Mouse (Mus musculus) forebrain, embryonic 15.5 days (tissue): Measurements from ENCODE around the gene Osr1. TPM values are rescaled to one million over a fixed set of nuclear protein-coding genes. Genes with fewer than 3 reads are reported as not detected.
A peak's percentile ranks its signal among the peaks of the same experiment; 100 is the strongest.

Experiments used
- ATAC-seq: fragments of 200-750 bp; cut with Nextera tagmentation; replicated peaks from 2 replicates; pipeline ENCODE4 v1.8.0; 2017; ENCODE audit warnings: mild to moderate bottlenecking, moderate TSS enrichment, moderate library complexity
- H3K27ac ChIP-seq: fragments of 300-500 bp; sonication (generic); replicated peaks from 2 replicates; pipeline ENCODE4 v1.5.1; 2015; ENCODE audit warnings: mild to moderate bottlenecking, inconsistent platforms
- H3K27me3 ChIP-seq: fragments of 300-500 bp; sonication (generic); 2 replicates; pipeline ENCODE4 v1.6.1; 2015; ENCODE audit warnings: inconsistent platforms
- H3K36me3 ChIP-seq: fragments of 300-500 bp; sonication (generic); 2 replicates; pipeline ENCODE4 v1.6.1; 2015; ENCODE audit warnings: mild to moderate bottlenecking, inconsistent platforms
- H3K4me1 ChIP-seq: fragments of 300-500 bp; sonication (generic); 2 replicates; pipeline ENCODE4 v1.6.1; 2015; ENCODE audit warnings: inconsistent platforms
- H3K4me2 ChIP-seq: fragments of 300-500 bp; sonication (generic); replicated peaks from 2 replicates; pipeline ENCODE4 v1.6.1; 2015; ENCODE audit warnings: mild to moderate bottlenecking, inconsistent platforms
- H3K4me3 ChIP-seq: fragments of 300-500 bp; sonication (generic); 2 replicates; pipeline ENCODE4 v1.5.1; 2015; ENCODE audit warnings: mild to moderate bottlenecking, inconsistent platforms
- H3K9ac ChIP-seq: fragments of 300-500 bp; sonication (generic); replicated peaks from 2 replicates; pipeline ENCODE4 v1.6.1; 2015; ENCODE audit warnings: mild to moderate bottlenecking, inconsistent platforms
- H3K9me3 ChIP-seq: fragments of 300-500 bp; sonication (generic); 2 replicates; pipeline ENCODE4 v1.6.1; 2016; ENCODE audit warnings: inconsistent platforms
- WGBS: fragments of 180-500 bp; shearing (Covaris S2); methylation state at CpG from one replicate; pipeline ENCODE4 v1.1.7; 2015; ENCODE audit warnings: mixed read lengths; 5-methylcytosine and 5-hydroxymethylcytosine counted together
- polyA plus RNA-seq: library from polyadenylated mRNA; unstranded; fragments of >200 nt; fragmentation: Nextera tagmentation; extraction: Ambion mirVana; gene quantifications from 2 replicates; pipeline ENCODE4 v1.2.1, GENCODE M21; 2015

Gene Osr1
- polyA plus RNA-seq = 4.1 and 4.2 TPM in 2 replicates

DNA sequence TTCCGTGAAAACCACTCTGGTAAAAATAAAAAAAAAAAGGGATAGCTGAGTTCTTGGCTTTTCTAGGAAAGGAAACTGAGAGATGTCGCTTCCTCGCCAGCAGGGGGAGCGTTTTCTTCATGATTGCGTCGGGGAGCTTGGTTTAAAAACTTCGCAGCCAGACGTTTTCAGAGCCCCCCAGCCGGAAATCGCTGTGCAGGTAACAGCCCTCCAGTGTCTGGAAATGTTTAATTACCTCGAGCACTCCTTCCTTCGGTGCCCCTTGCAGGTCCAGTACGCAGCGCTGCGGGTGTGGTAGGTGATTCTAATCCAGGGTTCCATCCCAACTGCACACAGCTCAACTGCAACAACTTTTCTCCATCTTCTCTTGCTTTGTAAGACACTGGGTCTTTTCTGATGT lies at the start of gene Osr1:
Osr1 (plus strand) TSS at position 146 of the 400 bp plus-strand sequence.
- WGBS = under 1% methylated on average over 15 of the region's 15 CpGs
- no peaks in the 10 kb centered on the region for H3K9me3 ChIP-seq

DNA sequence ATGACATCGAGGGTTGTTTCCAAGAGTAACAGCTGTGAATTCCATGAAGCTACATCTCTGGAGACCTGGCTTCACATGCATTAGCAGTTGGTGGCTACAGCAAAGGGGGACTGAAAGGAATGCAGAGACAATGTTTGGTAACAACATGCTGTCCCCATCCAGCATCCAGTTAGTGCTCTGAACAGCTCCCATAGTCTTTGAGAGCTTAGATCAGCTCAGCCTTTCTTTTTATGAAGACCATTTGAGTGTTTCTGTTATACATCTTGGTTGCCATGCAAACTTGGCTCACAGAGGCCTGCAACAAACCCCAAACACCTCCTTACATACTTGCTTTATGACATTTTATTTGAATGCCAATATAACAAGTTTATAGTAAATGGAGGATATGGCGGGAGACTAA lies 19.6 kb upstream of the Osr1 start:
- Histone ChIP-seq H3K27me3 (no peaks in the 10 kb centered on the region), H3K27ac (no peak overlapping the region), H3K36me3 (no peaks in the 10 kb centered on the region), H3K4me2 (no peak overlapping the region), H3K9ac (no peak overlapping the region), H3K9me3 (no peaks in the 10 kb centered on the region), H3K4me3 (no peak overlapping the region), H3K4me1 (no peaks in the 10 kb centered on the region)
- no peak for ATAC-seq
- 90% methylated on average over 2 of the region's 2 CpGs for WGBS

More for the DNA sequence above, at the start of gene Osr1:
- Histone ChIP-seq H3K4me3 (peak within 1 kb of the TSS; percentile 29), H3K27ac (no peak within 1 kb of the TSS), H3K27me3 (peaks cover 47% of the 10 kb centered on the region), H3K4me1 (peaks cover 15% of the 10 kb centered on the region), H3K9ac (no peak within 1 kb of the TSS), H3K36me3 (no peaks in the 10 kb centered on the region), H3K4me2 (peak within 1 kb of the TSS; percentile 50)
- peak; percentile 33; the same call in 1 of the 2 replicates for ATAC-seq

DNA sequence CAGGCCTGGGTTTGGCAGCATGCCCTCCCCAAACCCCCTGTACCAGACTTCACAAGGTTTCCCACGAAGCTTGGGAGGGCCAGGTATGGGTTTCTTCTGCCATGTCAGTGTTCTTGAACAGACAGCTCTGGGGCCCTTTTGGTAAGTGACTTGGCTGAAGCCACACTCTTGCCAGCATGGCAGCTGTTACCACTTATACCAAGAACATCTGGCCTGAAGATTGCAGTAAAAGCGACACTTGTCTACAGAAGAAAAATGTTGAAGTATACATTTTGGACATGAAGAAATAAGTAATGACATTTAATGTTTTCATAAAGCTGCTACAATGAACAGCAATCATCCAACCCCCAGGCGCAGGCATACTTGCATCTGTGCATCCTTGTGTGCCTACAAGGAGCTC lies 5.0 kb upstream of the Osr1 start:
- no peak overlapping the region for H3K27ac ChIP-seq
- H3K9ac ChIP-seq = no peak overlapping the region
- H3K9me3 ChIP-seq = no peaks in the 10 kb centered on the region
- H3K4me1 ChIP-seq = peaks cover under 1% of the 10 kb centered on the region; the same call in 1 of the 2 replicates
- no peak for ATAC-seq
- H3K36me3 ChIP-seq = no peaks in the 10 kb centered on the region
- WGBS = 80% methylated on average over 3 of the region's 3 CpGs
- peaks cover under 1% of the 10 kb centered on the region; the same call in 1 of the 2 replicates for H3K27me3 ChIP-seq
- no peak overlapping the region for H3K4me3 ChIP-seq
- no peak overlapping the region for H3K4me2 ChIP-seq

DNA sequence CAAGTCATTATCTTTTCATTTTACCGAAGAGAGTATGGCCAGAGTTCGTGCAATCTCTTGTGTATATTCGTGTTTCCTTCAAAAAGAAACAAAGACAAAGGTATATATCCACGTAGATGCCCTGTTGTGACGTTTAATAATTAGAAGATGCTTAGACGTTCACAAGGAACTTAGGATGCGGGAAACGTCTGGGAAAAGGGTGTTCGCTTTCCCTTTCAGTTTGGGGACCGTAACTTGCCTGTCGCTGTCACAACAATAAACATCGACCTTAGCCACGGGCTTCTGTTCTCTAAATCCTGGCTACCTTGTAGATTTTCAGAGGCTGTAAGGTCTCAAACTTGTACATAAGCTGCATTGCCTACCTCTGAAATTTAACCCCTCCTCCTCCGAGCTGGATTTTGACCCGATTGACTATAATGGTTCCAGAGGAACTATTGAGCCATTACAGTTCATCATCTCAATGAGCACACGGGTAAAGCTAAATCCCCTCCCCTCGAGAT lies 630 bp downstream of the Osr1 start:
- Histone ChIP-seq H3K4me2 (peak overlapping the region; percentile 50), H3K4me3 (peak overlapping the region; percentile 29), H3K4me1 (peaks cover 15% of the 10 kb centered on the region), H3K9ac (no peak overlapping the region), H3K27ac (no peak overlapping the region), H3K9me3 (no peaks in the 10 kb centered on the region), H3K36me3 (no peaks in the 10 kb centered on the region), H3K27me3 (peaks cover 53% of the 10 kb centered on the region)
- WGBS = under 1% methylated on average over 17 of the region's 17 CpGs
- no peak for ATAC-seq

DNA sequence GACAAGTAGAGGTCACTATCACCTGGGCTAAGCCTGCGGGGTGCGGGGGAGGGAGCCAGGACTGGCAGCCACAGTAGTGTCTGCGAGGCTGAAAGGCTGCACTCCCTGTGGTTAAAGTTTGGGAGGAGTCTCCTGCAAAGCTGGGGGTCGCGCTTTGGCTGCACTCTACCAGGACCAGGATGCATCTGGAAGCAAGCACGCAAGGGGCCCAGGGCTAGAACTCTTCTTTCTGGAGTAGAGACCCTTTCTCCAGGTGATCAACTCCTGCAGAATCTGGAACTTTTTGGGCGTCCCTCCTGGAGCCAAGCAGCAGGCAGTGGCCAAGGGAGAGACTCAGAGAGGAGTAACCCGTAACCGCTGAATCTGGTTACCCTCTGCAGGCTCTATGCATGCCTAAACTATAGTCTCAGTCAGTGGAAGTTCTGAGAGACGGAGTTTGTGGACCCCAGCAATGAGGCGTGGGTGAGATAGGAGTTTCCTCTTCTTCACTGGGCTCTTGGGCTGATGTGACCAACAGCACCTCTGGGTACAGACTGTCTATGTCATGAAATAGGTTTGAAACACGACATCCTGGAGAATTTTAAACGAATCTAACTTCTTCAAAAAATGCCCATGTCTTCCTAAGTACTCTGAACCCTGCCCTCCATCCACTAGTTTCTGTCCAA lies 1.5 kb downstream of the Osr1 start:
- WGBS = 2% methylated on average over 13 of the region's 13 CpGs
- Histone ChIP-seq H3K4me2 (no peak overlapping the region), H3K27me3 (peaks cover 61% of the 10 kb centered on the region), H3K4me1 (peaks cover 15% of the 10 kb centered on the region), H3K27ac (no peak overlapping the region), H3K9ac (no peak overlapping the region), H3K9me3 (no peaks in the 10 kb centered on the region), H3K4me3 (no peak overlapping the region), H3K36me3 (no peaks in the 10 kb centered on the region)
- no peak for ATAC-seq

DNA sequence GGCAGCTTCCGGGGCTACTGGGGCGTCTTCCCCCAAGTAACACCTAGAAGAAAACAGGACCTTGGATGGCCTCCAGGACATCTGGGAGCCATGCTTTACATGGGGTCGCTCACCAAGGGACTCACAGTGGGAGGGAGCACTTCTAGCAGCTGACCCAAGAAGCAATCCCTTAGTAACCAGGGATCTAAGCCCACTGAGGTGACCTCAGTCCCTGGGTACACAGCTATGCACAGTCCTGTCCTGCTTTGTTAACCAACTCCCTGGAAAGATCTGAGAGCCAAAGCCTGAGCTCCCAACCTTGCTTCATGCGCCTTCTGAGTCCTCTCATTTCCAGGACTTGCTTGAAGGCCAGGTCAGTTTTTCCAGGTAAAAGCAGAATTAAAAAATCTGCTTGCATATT lies 2.1 kb downstream of the Osr1 start:
- no peaks in the 10 kb centered on the region for H3K36me3 ChIP-seq
- ATAC-seq = no peak

DNA sequence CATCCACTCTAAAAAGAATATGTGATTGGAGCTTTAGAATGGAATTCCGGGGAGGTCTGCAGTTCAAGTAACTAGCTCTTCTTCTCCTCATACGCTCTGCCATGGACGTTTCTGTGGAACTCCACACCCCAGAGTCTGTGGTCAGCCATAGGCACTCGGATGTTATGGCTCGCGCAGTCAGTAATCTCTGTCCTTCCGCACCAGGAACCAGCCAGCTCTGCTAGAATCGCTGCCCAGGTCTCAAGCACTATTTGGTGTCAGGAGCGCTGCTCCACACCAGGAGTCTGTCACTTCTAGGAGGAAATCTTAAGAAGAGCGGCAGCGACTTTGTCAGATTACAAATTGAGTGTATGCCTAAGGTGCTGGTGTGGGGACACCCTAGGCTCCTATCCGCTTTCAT lies 3.8 kb downstream of the Osr1 start:
- peaks cover 15% of the 10 kb centered on the region for H3K4me1 ChIP-seq
- ATAC-seq = no peak
- no peaks in the 10 kb centered on the region for H3K9me3 ChIP-seq
- H3K4me2 ChIP-seq = peak overlapping the region; percentile 40; the same call in 1 of the 2 replicates
- under 1% methylated on average over 12 of the region's 12 CpGs for WGBS
- no peak overlapping the region for H3K4me3 ChIP-seq
- H3K27ac ChIP-seq = no peak overlapping the region
- no peak overlapping the region for H3K9ac ChIP-seq
- H3K36me3 ChIP-seq = no peaks in the 10 kb centered on the region
- H3K27me3 ChIP-seq = peaks cover 84% of the 10 kb centered on the region

More for the DNA sequence above, 2.1 kb downstream of the Osr1 start:
- no peak overlapping the region for H3K4me3 ChIP-seq
- H3K4me1 ChIP-seq = peaks cover 15% of the 10 kb centered on the region
- H3K27me3 ChIP-seq = peaks cover 67% of the 10 kb centered on the region
- no peak overlapping the region for H3K27ac ChIP-seq
- H3K9ac ChIP-seq = no peak overlapping the region
- 2% methylated on average over 4 of the region's 4 CpGs for WGBS
- H3K9me3 ChIP-seq = no peaks in the 10 kb centered on the region
- no peak overlapping the region for H3K4me2 ChIP-seq

DNA sequence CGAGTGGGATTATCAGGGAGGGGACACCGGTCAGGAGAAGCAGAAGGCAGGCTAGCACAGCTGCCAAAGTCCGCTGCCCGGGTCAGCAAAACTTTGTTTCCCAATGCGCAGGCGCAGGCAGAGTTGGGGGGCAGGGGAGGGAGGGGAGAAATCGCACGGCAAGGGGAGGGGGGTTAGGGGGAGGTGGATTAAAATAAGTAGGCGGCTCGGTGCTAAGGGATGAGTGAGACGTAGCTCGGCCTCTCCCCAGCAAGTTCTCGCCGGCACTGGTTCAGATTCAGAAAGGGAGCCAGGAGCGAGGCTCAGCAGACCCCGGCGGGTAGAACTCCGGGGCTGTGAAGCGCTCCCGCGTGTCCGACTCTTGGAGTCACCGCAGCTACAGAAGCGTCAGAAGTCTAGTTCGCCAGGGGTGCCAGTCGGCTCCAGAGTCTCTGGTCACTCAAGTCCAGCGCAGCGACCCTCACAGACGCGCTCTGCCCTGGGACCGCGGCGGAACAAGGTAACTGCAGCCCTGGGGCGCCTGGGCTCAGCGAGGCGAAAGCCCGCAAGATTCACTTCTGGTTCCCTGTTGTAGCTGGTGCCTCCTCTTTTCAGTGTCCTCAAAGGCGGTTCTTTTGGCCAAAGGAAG lies 4.4 kb downstream of the Osr1 start:
- Histone ChIP-seq H3K9ac (no peak overlapping the region), H3K36me3 (no peaks in the 10 kb centered on the region), H3K4me3 (peak overlapping the region; percentile 24), H3K4me1 (peaks cover 15% of the 10 kb centered on the region), H3K27me3 (peaks cover 91% of the 10 kb centered on the region), H3K4me2 (peak overlapping the region; percentile 40), H3K27ac (no peak overlapping the region), H3K9me3 (no peaks in the 10 kb centered on the region)
- peak; percentile 38; the same call in 1 of the 2 replicates for ATAC-seq
- WGBS = under 1% methylated on average over 38 of the region's 38 CpGs

DNA sequence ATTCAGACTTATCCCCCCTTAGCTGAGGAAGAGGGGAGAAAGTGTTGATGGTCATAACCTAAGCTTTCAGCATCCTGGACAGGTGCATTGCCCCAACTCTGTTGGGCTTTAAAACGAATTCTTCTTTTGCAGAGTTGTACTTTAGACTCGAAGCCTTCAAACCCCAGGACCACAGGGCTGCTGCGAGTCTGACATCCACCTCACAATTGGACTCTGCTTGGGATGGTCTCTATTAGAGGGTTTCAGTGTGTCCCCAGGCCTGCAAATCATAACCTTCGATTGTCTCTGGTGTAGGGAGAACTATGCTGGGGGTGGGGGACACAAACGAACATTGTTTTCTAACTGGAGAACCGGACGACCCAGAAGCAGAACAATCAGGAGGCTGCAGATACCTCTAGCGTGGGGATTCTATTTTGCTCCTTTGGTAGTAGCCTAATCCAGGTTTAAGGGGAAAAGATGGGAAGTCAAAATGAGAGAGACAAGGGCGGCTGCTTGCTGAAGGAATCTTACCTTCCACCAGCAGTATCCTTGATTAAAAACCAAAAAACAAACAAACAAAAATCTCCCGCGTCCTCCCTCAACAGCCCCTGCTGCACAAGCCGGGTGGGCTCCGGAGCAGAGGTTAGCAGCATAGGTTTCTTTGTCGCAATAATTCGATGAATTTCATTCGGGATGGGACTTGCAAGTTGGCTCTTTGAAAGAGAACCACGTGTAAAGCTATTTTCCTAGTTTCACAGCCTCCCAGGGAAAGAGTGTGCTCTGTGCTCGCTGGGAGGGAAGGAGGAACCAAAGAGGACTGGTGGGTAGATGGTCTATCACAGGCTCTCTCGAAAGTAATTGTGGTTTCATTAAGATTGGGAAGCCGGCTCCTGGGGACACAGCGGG lies 5.5 kb downstream of the Osr1 start:
- no peak overlapping the region for H3K4me2 ChIP-seq
- 0 out of 2 replicates have a peak overlapping the region, but pooled peaks have one; percentile 7 for H3K4me3 ChIP-seq
- H3K9ac ChIP-seq = no peak overlapping the region
- no peak overlapping the region for H3K27ac ChIP-seq
- WGBS = 1% methylated on average over 21 of the region's 21 CpGs
- H3K36me3 ChIP-seq = no peaks in the 10 kb centered on the region
- no peak for ATAC-seq
- no peaks in the 10 kb centered on the region for H3K9me3 ChIP-seq
- peaks cover 14% of the 10 kb centered on the region for H3K4me1 ChIP-seq
- H3K27me3 ChIP-seq = peaks cover 96% of the 10 kb centered on the region

DNA sequence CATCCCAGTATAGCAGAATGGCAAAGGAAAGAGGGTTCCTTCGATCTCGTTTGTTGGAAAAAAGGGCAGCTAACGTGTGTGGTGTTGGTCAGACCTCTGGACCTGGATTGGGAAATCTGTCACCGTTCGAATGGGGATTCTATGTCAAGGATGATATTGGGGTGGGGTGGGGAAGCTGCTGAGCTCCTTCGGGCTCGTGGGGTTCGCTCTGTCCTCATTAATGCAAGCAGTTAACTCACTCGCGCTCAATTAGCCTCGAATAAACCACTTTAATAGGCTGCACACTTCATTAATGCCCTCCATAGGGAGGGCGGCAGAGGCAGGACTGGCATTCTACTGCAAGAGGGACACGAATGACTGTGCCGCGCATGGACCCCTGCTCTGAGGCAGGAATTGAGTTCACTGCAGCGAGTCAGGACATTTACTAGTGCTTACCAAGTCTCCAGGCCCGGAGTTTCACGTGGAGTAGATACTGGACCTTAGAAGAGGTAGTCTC lies 6.2 kb downstream of the Osr1 start:
- ATAC-seq = no peak
- H3K4me3 ChIP-seq = no peak overlapping the region
- WGBS = under 1% methylated on average over 18 of the region's 18 CpGs

DNA sequence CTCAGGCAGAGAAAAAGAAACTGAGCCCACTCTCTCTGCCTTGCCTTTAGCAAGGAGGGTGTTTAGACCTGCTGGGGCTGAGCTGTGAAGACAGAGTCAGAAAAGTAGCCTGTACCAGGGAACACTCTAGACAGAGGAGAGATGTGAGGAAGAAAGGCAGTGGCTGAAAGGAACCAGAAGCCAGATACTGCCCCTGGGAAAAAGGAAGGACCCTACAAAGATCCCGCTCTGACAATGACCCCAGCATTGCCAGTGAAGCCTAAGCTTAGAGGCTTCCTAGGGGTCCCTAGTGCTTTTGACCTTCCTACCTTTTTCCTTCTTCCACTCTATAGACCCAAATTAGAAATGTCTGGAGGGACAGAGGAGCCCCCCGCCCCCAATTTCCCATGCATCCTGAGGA lies 7.7 kb downstream of the Osr1 start:
- Histone ChIP-seq H3K4me3 (no peak overlapping the region), H3K4me1 (peaks cover 19% of the 10 kb centered on the region), H3K27me3 (peaks cover 96% of the 10 kb centered on the region), H3K36me3 (no peaks in the 10 kb centered on the region), H3K4me2 (no peak overlapping the region), H3K27ac (no peak overlapping the region), H3K9me3 (no peaks in the 10 kb centered on the region), H3K9ac (no peak overlapping the region)
- ATAC-seq = no peak
- WGBS = 2% methylated on average over 2 of the region's 2 CpGs

More for the DNA sequence above, 6.2 kb downstream of the Osr1 start:
- Histone ChIP-seq H3K36me3 (no peaks in the 10 kb centered on the region), H3K4me1 (peaks cover 15% of the 10 kb centered on the region), H3K27me3 (peaks cover 97% of the 10 kb centered on the region), H3K4me2 (no peak overlapping the region), H3K9me3 (no peaks in the 10 kb centered on the region), H3K27ac (no peak overlapping the region), H3K9ac (no peak overlapping the region)
